Mouse (Mus musculus) CD4-positive helper T cell, adult 2 months (primary cell): ENCODE results near the gene Wars2.

Experiments
- DNase-seq: peaks from one replicate; pipeline ENCODE4 v3.0.0-alpha.2; 2012; ENCODE audit warnings: low read depth, missing footprints, low spot score

Gene Wars2

DNA sequence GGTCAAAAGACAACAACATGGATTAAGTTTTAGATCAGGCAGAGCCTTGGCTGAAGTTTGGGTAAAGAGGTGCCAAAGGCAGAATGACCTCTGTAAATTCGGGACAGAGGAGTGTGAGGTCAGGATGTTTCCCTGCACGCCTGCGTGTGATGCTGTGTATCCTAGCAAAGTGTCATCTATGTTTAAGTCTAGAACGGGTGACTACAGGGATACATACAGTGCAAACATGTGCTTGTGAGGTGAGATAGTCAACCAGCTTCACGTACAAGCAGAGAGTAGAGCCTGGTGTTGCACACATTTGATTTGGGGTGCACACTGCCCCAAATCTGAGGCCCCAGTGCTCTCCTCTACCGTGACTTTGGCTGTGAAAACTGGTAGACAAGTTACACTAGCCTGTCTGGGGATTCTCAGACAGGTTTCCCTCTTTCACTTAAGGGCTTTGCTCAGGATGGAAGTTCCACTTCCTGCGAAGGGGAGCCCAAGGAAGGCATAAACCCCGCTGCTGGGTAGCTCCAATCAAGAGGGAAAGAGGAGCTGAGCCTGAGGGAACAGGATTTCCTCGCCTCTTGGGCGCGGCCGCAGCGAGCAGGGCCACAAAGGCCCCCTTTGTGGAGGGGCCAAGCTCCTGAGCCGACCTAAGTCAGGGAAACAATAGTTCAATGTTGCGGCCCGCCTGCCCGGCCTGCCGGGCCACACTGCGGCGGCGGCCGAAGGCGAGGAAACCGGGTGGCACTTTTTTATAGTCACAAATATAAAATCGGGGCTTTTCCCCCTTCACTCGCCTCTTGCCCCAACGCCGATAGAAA lies 107.3 kb downstream of the Wars2 start:
- no peak for DNase-seq

DNA sequence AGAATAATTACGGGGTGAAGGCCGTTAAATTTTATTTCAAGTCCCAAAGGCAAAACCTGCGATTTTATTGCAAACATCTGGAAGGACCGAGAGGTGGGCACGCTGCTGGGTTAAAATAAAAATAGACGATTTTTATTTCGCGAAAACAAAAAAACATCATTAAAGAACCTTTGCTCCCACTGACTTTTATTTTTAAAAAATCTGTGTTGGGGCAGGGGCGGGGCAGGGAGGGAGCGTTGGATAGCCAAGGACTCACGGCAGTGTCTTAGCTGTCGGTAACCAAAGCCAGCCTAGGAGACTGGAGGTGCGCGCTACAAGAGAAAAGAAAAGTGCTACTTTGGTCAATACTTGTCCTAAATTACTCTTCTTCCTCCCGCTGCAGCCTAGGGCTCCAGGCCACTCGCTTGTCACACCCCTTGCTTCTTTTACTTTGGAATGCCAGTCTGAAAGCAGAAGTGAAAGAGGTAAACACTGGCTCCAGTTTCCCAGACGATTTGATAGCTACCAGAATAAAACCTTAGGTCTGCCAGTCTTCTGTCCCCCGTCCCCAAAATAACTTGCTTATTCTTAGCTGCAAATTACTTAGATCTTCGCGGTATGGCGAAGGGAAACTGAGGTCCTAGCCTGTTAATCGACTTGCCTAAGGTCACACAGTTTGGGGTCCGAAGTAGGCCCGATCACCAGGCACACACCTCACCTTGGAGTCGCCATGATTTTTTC lies 108.1 kb downstream of the Wars2 start:
- DNase-seq: no peak

DNA sequence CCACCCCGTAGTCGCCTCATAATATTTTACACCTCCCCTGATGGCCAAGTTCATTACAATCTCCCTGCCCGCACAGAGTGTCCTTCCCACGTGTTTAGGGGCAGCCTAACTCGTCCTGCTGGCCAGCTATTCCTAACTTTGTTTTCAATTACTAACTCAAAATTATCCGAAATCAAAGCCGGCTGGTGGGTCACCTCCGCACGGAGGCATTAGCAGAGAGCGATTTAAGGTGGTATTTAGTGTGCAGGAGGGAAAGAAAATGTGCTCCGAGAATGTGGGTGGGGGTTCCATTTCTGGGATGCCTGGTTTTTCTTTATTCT lies 108.6 kb downstream of the Wars2 start:
- no peak for DNase-seq

DNA sequence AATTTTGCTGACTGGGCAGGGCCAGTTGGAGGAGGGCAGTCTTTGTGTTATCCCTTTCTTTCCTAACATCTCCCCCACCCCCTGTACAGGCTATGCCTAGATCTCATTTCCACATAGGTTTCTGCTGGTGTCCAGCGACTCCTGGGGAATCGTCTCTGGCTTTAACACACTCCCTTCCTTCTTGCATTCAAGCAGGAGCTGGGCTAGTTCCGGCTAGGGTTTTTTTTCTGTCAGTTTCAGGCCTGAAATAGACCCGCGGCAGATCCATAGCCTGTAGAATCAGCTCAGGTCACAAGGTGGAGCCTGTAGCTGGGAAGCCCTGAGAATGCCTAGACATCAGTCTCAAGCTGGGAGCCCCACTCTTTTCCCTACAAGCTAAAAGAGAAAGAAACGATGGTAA lies 109.0 kb downstream of the Wars2 start:
- no peak for DNase-seq

DNA sequence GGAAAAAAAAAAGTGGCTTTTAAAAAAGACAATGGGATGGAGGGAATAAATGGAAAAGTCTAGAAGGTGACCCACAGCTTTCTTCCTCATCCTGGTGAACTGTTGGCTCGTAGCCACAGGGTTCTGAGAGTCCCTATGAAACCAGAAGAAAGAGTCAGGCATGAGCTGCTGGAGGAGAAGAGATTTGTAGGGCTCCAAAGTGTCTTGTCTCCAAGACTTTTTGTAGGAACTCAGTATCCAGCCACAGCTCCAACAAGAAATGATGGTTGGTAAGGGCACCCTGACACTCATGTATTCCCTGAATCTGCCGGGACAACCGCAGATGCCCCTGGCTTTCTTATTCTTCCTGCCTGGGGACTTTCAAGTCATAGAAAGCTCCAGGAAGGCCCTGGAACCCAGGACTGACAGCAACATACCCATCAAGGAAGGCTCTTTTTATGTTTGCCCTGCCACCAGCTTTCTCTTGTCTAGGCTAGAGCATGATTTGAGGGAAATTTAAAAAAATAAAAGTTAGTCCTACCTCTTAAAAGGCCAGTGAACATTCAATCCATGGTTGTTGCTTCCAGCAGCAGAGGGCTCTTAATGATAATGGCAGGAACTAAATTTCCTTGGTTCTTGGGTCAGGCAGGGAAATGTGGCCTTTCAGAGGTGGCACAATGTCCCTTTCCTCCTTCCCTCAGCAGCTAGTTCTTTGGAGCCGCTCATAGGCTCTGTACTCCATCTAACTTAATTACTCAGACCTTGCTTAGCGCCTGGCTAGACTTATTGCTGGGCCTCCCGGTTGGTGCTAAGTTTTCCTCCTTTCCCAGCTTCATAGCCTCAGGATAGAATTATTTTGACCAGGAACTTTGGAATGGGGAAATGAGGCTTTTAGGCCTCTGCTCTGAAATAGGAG lies 110.7 kb downstream of the Wars2 start:
- DNase-seq: no peak

DNA sequence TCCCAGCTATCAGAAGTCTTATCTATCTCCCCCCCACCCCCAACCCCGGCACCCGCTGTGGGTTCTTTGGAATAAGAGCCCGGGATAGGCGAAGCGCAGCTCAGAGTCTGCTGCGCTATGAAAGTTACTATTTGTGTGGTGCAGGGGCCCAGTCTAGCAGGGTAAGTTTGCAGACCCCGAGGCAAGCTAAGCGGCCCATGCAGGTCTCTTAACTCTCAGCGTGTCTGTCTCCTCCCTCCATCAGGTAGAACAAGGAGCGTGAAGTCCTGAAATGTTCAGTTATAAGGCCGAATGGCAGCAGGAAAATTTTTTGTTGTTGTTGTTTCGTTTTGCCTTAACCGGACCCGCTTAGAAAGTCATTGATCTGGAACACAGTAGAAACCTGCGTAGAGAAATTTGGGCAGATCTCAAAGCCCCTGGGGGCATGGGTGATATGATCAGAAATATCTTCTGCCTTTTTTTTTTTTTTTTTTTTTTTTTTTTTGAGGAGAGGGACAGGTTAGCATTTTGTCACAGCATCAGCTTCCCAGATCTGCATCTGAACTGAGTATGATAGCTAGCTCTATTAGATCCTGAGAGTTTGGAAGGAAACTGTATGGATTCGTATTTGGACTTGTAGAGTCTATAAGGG lies 111.7 kb downstream of the Wars2 start:
- no peak for DNase-seq

DNA sequence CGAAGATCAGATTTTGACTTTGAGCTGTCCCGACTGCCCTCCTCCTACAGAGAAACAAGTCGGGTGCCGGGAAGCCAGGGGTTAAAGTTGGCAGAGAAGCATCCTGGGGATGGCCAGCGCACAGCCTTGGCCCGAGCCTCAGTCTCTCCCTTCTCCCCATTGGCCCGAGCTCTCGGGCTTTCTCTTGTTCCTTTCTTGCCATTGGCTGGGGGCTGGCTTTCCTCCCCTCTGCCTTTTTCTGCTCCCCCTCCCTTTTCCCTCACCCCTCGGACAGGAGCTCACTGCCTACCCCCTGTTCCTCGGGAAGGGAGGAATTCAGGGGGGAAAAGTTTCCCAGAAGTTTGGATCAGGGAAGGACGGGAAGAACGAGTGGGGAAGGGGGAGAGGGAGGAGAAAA lies 112.2 kb downstream of the Wars2 start:
- DNase-seq: no peak

DNA sequence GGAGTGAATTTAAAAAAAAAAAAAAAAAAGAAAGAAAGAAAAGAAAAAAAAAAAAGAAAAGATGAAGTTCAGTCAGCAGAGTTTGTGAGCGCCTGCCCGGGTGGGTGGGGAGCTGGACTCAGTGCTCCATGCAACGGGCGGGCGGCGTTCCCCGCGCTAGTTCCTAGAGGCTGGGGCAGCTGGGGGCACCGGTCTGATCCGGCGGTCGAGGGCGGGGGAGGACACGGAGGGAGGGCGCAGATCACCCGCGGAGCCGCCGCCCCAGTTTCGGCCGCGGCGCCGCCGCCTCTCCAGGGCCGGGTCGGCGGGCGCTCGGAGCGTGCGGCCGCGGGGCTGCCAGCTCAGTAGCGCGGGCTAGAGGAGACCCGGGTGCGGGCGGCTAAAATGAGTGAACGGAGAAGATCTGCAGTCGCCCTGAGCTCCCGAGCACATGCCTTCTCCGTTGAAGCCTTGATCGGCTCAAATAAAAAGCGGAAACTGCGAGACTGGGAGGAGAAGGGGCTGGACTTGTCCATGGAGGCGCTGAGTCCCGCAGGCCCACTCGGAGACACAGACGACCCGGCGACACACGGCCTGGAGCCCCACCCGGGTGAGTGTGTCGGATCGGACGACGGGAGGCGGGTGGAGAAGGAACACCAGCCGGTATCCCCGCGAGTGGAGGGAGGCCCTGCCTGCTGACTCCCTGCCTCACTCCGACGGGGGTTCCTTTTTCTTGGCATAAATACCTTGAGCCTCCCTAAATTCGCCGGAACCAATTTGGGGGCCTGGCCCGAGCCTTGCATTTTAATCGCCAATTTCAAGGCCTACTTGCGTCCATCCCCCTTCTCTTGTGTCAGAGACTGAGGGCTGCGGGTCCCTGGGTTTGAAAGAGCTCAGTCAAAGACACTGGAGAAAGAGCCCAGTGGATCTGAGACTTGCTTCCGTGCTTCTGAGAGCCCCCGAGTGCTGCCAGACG lies 112.9 kb downstream of the Wars2 start:
- no peak for DNase-seq

DNA sequence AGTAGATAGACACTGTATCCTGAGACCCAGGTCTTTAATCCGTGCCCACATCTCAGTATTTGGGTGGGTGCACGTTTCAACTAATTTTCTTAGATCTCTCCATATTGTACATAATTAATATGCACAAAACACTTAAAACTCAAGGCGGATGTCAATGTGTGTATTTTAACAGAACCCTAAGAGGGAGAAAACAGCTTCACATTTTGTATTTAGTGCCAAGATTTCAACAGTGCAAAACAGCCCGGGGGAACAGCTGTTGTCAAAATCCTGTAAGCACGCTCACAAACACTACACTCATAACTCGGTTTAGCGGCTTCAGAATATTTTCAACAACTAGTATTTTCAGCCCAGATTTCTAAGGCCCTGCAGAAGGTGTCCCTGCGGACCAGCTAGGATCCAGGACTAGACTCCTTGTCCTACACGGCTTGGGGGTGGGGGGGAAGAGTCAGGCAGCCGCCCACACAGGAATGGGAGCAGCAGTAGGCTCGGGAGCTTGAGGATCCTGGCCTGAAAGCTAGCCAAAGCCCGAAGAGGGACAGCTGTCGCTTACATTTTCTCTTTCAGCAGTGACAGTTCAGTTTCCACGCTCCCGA lies 113.8 kb downstream of the Wars2 start:
- DNase-seq: no peak

DNA sequence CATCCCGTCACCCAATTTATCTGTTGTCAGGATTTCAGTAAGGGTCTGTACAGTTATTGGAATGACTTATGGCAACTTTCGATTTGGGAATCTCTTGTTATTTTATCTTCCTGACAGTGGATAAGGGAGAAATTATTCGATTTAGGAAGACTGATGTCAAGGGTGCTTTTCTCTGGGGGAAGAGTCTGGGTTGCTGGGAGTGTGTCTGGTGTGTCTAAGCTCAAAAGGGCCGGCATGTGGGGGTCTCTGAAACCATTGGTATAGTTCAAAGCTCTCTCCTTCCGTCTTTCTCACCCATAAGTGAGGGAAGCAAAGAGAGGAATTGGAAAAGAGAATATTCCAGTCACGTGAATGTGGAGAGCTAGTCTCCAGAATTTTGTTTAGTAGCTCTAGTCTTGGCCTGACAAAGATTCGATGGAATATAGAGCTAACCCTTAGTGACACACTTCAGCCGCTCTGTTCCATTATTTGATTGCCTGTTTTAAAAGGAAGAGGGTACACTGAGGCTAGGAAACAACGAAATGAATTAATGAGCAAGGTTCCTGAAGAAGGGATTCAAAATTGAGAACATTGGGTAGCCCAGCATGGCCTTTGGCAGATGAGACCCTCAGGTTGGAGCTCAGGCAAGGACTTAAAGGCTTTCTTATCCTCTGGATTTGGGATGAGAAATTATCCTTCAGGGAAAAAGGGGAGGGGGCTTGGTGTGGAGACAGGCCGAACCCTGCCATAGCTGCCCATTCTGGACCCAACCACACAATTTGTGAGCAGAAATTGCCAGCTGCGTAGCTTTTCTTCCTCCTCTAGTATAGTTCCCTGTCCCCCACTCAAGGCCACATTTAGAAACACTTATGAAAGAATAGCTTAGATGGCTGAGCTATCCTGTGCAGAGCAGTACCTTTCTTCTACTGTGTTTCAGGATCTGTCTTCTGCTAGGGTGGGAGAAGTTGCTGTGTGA lies 114.8 kb downstream of the Wars2 start:
- DNase-seq: no peak

DNA sequence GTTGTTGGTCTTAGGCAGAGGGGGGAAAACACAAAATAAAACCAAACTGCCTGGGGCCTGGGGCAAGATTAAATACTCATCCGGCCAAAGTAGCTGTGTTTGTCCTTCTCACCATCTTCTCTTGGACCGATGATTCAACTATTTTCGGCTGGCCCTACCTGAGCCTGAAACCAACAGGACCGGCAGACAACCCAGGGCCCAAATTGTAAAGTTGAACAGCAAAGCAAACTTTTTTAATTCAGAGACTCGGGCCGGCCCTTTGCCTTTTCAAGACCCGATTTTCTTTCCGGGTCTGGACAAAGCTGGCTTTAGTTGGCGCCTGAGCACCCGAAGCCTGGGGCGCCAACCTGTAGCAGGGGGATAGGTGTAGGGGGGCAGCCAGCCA lies 115.5 kb downstream of the Wars2 start:
- no peak for DNase-seq

DNA sequence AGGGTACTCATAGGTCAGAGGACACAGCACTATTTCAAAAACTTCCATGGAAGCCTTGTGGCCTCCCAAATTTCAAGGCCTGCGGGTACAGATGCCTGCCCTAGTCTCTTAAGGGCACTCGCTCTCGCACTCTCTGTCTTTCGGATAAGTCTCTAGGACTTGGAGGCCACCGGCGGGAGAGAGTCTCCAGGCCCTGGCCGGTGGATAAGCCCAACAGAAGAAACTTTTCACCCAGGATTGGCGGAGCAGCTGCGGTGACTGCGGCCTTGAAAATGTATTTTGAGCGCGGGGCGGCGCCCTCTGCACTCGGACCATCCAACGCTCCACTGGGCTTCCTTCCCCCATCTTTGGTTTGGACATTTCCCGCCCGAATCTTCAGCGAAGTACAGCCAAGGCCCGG lies 115.9 kb downstream of the Wars2 start:
- DNase-seq: no peak

DNA sequence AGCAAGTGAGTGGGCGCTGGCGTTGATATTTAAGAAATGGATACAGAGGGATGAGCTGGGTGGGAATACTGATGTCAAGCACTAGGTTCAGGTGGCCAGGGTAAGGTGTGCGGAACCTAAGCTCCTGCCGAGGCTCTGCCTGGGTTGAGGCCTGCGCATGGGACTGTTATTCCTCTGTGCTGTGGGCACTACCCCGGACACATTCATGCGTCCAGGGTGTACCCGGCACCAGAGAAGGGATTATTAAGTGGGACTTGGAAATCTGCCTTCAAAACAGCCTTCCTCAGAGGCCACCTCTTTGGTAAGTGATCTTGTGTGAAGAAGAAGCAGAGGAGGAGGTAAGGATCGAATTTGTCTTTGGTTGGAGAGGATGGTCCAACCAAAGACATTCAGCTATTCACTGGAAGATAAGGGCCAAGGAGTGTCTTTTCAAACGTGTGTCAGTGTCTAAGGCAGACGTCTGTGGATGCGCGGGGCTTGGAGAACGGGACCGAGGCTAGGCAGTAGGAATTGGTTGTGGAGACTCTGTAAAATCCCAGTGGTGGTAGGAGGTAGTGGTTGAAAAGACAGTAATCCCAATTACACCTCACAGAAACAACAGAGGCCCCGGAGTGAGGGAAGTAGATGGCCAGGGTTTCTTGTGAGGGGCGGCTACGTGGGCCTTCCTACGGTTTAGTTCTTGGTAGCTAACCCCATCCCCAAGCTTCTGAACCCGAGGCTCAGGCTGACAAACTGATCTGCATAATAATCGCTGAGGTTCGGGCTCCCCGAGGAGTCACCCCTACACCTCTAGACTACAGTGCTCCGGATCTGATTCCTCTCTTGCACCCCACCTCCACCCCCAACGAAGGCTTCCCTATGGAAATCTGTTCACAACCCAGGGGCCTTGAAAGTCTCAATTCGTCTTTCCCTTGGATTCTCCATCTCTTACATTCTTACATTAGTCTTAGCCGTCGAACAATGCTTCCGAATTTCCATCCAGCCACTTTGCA lies 117.0 kb downstream of the Wars2 start:
- no peak for DNase-seq

DNA sequence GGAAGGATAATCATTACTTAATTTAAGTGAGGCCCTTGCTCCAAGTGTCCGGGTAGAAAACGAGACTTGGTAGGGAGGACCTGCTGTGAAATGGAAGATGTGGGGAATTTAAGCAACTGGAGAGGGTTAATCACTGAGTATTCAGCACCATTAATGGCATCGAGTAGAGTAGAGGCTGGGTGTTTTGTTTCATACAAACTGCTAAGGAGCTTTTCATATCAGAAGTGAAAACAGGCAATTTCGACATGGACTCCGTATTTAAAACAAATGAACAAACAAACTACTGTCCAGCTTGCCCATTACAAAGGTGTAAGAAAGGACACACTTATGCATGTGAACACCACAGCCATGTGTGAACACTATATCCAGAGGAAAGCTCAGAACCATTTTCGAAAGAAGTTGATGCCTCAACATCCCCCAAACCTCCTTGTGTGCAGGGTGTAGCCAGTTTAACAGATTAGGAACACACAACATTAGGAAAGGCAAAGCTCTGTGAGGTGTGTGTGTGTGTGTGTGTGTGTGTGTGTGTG lies 118.9 kb downstream of the Wars2 start:
- DNase-seq: no peak

DNA sequence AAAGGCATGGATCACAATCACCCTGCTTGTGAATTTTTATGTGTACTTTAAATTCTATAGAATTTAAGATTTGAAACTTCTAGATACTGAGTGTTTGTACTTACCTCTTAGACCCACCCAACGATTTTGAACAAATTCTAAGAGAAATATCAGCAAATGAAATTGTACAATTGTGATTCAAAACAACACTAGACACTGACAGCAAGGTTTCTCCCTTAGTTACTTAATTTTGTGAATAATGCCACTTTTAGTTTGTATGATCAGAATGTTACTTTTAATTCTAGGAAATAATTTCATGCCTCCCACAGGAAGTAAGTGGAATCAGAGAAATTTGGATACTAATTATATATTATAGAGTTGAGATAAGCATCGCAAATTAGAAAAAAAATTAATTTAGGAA lies 119.5 kb downstream of the Wars2 start:
- DNase-seq: no peak

DNA sequence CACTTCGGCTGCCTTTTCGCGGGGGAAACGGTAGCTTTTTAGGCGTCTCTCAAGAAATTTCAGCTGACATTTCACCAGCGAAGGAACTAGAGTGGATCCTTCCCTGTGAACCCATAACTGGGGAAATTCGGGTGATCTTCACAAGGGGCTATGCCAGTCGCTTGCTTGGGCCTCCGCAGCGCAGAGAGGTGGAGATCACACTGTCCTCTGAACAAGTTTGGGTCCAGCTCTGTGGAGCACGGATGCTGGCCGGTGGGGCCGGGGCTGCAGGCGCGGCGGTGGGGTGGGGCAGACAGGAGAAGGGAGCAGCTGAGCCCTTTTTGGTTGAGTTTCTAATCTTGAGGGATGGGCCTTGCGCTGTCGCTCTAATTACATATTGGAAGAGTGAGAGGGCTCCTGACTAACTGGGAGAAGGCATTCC lies 120.5 kb downstream of the Wars2 start:
- DNase-seq: no peak

DNA sequence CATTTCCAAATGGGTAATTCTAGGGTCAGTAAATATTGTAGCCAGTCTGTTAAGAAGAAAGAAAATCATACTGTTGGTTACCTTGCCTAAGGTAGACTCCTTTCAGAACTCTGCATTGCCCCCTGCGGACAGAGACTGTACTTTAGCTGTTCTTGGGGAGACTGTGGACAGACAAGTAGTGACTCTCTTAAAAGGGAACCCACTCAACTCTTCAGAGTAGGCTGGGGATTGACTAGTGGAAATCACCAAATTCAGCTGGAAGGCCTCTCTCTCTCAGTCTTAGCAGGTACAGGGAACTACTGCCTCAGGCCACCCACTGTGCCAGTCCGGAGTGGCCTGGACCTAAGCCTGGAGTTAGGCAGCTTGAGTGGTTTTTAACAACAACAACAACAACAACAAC lies 121.1 kb downstream of the Wars2 start:
- DNase-seq: no peak

DNA sequence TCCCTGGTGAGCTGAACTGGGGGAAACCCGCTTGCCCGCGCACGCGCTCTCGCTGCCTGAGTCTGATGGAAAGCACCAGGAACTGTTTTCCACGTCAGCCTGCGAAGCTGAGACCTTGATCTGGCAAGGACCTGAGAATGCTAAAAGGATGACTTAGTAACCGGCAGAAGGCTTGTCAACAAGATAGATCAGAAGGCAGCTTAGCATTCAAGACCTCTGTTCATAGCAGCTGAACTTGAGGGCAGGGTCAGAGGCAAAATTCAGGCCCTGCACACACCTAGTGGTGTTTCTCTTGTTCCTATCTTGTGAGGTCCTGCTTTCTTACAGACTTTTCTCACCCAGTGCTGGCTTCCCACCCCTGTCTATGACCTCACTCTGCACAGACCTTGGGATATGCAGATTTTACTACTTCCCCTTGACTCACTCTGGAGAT lies 122.6 kb downstream of the Wars2 start:
- DNase-seq: no peak
